Mouse (Mus musculus) layer of hippocampus, adult 8-10 months (tissue): ENCODE measurements around the gene Tmem45b. TPM values are rescaled to one million over a fixed set of nuclear protein-coding genes. Genes with fewer than 3 reads are reported as not detected.
A peak's percentile ranks its signal among the peaks of the same experiment; 100 is the strongest.
"Not testable (repeated sequence)": the region's sequence is repeated elsewhere in the genome, so short reads cannot be mapped to it uniquely, and the experiment has no call there.

Experiments used
- DNase-seq, 2 experiments: peaks; one replicate each; pipeline ENCODE4 v3.0.0; 2022; ENCODE audit warnings: low spot score in 2 of 2
- total RNA-seq, 4 experiments: library from RNA; stranded (reverse); gene quantifications; 2 replicates each; pipeline ENCODE4 v1.2.4; 2022

Gene Tmem45b
- not detected for total RNA-seq

GRCm38 (mm10) chr9:31463692-31464474 is at the start of gene Tmem45b:
Gene Tmem45b, minus strand, starts transcription at chr9:31464462.
- DNase-seq: no peak

DNA sequence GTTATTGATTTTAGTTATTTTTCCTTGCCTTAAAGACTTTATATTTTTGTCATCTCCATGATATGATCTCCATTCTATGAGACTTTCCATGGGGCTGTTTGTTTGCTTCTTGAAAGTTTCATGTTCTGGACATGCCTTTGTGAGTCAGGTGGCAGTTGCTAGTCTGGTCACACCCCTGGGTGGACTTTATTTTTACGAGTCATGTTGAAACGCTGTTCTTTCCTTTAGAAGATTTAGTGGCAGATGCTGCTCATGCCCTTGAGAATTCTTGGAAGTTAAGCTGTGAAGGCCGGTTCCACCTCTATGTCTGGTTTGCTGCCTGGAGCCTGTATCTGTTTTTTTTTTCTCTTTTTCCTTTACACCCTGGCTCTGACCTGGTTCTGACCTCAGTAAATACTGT is 43.9 kb upstream of the Tmem45b start:
- no peak for DNase-seq

DNA sequence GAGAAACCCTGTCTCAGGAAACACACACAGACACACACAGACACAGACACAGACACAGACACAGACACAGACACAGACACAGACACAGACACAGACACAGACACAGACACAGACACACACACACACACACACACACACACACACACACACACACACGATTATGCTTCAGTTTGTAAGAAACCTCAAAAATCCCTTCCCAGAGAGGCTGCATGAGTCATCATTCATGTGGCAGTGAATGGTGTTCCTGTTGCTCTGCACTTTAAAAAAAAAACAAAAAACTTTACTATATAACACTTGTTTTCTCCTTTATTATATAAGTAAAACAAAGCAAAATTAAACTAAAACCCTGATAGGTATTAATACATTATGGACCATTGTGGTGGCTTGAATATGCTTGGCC is 37.0 kb upstream of the Tmem45b start:
- DNase-seq: not testable (repeated sequence)

- no peak for DNase-seq
Measured at GRCm38 (mm10) chr9:31463190-31463589, 1.1 kb downstream of the Tmem45b start.

GRCm38 (mm10) chr9:31454356-31454755 is 9.9 kb downstream of the Tmem45b start:
- no peak for DNase-seq

DNA sequence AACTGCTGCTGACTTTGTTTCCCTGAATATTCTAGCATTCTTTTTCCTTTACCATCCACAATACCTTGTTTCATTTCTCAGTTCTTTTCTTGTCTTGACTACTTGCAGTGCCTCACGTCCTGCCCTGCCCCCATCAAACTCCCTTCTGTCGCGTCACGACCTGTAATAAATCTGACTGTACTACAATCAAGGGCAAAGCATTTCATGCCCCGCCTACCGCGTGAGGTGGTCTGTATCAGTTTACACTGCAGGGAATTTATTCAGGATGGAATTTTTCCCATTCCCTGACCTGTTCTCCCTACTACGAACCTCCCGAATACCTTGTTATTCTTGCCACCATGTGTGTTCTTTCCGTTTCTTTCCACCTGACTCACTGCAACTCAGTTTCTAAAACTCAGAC is 12.1 kb downstream of the Tmem45b start:
- no peak for DNase-seq

DNA sequence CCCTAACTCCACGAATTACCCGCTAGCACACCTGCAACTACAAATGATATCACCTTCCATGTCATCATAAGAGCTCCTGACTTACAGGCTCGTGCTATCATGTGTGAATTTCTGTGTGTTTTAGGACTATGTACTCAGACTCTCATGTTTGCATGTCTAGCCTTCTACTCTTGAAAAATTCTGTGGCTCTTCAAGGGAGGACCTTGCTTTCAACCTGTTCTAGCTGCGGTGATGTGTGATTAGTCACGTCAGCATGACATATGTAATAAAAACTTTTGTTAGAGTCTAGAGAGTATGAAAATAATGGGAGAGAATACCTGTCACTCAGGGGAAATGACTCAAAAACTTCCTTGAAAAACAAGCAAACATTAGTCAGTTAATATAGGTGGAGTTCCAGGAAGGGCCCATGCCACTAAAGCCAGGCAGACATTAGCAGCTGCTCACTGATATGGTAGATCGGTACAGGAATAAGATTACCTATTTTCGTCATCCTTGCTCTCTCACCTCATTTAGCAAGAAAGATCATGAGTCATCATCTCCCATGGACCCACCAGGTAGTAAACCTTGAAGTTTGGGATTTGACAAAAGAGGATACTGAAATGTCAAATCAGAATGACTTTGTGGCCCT is 15.0 kb downstream of the Tmem45b start:
- DNase-seq: no peak

DNA sequence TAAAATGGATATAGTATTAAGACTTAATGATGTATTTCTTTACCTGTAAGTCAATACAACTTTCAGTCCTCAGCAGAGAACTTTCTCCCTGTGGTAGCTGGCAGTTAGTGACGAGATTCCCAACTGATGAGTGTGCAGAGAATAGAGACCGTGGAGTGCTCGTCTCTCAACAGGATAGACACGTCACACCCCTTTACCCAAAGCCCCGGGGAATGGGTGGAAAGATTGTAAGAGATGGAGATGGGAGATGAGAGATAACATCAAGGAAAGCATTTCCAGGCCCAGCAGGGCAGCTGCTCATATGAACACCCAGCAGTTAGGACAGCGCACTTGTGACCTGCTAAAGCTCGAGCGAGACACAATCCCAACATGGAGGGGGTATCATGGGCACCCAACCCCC is 20.0 kb downstream of the Tmem45b start:
- no peak for DNase-seq

DNA sequence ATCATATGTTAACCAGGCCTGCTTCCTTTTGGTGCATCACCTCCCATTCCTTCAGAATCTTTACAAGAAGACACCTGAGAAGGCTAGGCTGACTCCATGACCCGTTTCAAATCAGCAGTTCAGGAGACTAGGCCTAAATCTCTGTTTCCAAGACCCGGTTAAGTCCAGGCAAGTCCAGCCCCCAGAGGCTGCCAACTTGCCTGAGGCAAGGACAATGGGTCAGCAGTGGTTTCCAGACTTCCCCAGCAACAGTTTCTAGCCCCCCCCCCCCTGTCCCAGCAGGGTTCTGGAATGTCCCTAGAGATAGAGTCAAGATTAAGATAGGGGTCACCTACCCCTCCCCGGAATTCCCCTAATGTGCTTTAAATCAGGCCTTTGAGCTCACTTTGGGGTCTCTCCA is 22.8 kb downstream of the Tmem45b start:
- DNase-seq: no peak

GRCm38 (mm10) chr9:31440366-31440765 is 23.9 kb downstream of the Tmem45b start:
- DNase-seq: no peak

DNA sequence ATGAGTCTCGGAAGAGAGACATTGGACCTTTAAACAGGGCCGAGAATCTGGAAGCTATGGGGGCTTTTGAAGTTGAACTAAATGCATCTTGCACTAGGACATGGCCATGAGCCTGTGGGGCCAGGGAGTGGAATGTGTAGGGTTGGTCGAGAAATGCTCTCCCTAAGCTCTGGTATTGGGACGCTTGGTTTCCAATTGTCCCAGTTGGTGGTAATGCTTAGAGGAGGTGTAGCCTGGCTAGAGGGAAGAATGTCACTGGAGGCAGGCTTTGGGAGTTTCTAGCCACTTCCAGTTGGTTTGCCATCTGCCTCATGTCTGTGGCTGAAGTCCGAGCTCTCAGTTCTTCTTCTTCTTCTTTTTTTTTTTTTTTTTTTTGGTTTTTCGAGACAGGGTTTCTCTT is 24.9 kb downstream of the Tmem45b start:
- no peak for DNase-seq

GRCm38 (mm10) chr9:31438834-31439233 is 25.4 kb downstream of the Tmem45b start:
- no peak for DNase-seq

GRCm38 (mm10) chr9:31437861-31438260 is 26.4 kb downstream of the Tmem45b start:
- no peak for DNase-seq

- DNase-seq: no peak
Measured at GRCm38 (mm10) chr9:31435415-31435814, 28.8 kb downstream of the Tmem45b start.

DNA sequence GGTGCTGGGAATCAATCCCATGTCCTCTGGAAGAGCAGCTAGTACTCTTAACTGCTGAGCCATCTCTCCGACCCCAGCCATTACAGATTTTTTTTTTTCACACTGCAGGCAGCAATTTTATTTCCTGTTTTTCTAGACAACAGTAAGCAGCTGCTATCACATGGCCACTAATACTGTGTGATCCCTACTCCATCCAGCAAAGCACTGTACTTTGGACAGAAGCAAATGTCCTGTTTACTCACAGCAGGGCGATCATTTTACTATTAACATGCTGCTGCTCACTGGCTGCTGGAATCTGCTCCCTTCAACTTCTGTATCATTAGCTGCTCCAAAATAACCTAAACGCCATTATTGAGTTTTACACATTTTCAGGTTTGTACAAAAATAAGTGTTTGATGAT is 30.8 kb downstream of the Tmem45b start:
- DNase-seq: no peak

- no peak for DNase-seq
Measured at GRCm38 (mm10) chr9:31432336-31432975, 31.8 kb downstream of the Tmem45b start.

DNA sequence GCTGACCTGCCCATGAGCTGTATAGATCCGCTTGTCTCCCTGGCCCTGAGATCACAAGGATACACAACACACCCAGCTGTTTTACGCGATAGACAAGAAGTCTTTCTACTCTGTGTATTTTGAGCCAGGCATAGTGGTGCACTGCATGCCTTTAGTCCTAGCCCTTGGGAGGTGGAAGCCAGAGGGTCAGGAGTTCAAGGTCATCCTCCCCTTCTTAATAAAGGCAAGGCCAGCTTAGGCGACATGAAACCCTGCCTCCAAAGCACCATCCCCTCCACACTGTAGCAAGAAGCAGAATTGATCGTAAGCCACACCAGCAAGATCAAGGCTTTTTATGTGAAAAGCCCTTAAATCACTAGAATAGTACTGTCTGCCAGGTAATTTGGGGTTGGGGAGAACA is 32.5 kb downstream of the Tmem45b start:
- DNase-seq: no peak

- no peak for DNase-seq
Measured at GRCm38 (mm10) chr9:31430011-31430410, 34.3 kb downstream of the Tmem45b start.

GRCm38 (mm10) chr9:31428971-31429370 is 35.3 kb downstream of the Tmem45b start:
- DNase-seq: no peak

GRCm38 (mm10) chr9:31422143-31422542 is 42.1 kb downstream of the Tmem45b start:
- DNase-seq: no peak

- peak in 1 of 2 experiments; percentile 36 for DNase-seq
Measured at GRCm38 (mm10) chr9:31418821-31419220, 45.4 kb downstream of the Tmem45b start.

DNA sequence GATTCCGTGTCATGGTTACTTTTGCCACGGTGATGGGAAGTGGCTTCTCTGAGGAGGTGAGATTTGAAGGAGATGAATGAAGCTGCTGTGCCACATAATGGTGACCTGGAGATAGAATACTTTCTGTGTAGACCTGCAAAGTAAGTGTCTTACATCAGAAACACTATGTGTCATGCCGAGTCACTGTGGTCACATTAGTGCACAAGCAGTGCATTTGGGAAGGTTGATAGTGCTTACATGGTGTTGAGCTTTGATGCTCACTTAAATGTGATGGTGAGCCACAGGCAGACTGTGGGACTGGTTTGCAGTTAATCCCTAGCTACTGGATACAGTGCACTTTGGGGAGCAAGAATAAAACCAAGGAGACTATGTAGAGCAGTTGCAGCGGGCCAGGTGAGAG is 52.1 kb downstream of the Tmem45b start:
- no peak for DNase-seq

GRCm38 (mm10) chr9:31405217-31405616 is 59.0 kb downstream of the Tmem45b start:
- DNase-seq: no peak
